Mouse (Mus musculus) kidney, postnatal 0 days (tissue): ENCODE measurements around the gene Abca14. TPM values are rescaled to one million over a fixed set of nuclear protein-coding genes. Genes with fewer than 3 reads are reported as not detected.
A peak's percentile ranks its signal among the peaks of the same experiment; 100 is the strongest.

Experiments
- ATAC-seq: fragments of 200-750 bp; cut with Nextera tagmentation; replicated peaks from 2 replicates; pipeline ENCODE4 v1.8.0; 2017; ENCODE audit warnings: low read depth, moderate number of reproducible peaks, moderate TSS enrichment, moderate library complexity; ENCODE audit not compliant: low FRiP score
- DNase-seq: peaks from one replicate; pipeline ENCODE4 v3.0.0-alpha.2; 2016; ENCODE audit warnings: low spot score
- H3K27ac ChIP-seq: fragments of 300-500 bp; sonication (generic); 2 replicates; pipeline ENCODE4 v1.5.1; 2014; ENCODE audit warnings: mild to moderate bottlenecking
- H3K27me3 ChIP-seq: fragments of 300-500 bp; sonication (generic); 2 replicates; pipeline ENCODE4 v1.6.1; 2014; ENCODE audit warnings: low read length, mixed read lengths; ENCODE audit not compliant: insufficient read depth
- H3K36me3 ChIP-seq: fragments of 300-500 bp; sonication (generic); 2 replicates; pipeline ENCODE4 v1.6.1; 2014; ENCODE audit warnings: low read length, mixed read lengths; ENCODE audit not compliant: insufficient read depth
- H3K4me1 ChIP-seq: fragments of 300-500 bp; sonication (generic); replicated peaks from 2 replicates; pipeline ENCODE4 v1.6.1; 2014; ENCODE audit warnings: antibody characterized with exemption, low read length, mixed read lengths; ENCODE audit not compliant: insufficient read depth
- H3K4me2 ChIP-seq: fragments of 300-500 bp; sonication (generic); 2 replicates; pipeline ENCODE4 v1.6.1; 2014; ENCODE audit warnings: mild to moderate bottlenecking, low read length, moderate library complexity, mixed read lengths
- H3K4me3 ChIP-seq: fragments of 300-500 bp; sonication (generic); replicated peaks from 2 replicates; pipeline ENCODE4 v1.5.1; 2014; ENCODE audit warnings: low read depth, low read length
- H3K9ac ChIP-seq: fragments of 300-500 bp; sonication (generic); 2 replicates; pipeline ENCODE4 v1.6.1; 2014; ENCODE audit warnings: low read depth, low read length
- H3K9me3 ChIP-seq: fragments of 300-500 bp; sonication (generic); replicated peaks from 2 replicates; pipeline ENCODE4 v1.6.1; 2016; ENCODE audit warnings: low read length, inconsistent platforms, mixed read lengths
- CTCF ChIP-seq: IDR thresholded peaks from 2 replicates; pipeline ENCODE4 v1.5.1; 2016; ENCODE audit warnings: antibody characterized with exemption, low read depth, mild to moderate bottlenecking, moderate library complexity
- WGBS: fragments of 180-500 bp; shearing (Covaris S2); extraction: QIAGEN DNeasy Blood & Tissue Kit; methylation state at CpG from one replicate; pipeline ENCODE4 v1.1.7; 2014; 5-methylcytosine and 5-hydroxymethylcytosine counted together
- polyA plus RNA-seq: library from polyadenylated mRNA; unstranded; fragments of >200 nt; fragmentation: Nextera tagmentation; extraction: Ambion mirVana; gene quantifications from 2 replicates; pipeline ENCODE4 v1.2.1, GENCODE M21; 2015

Gene Abca14
- polyA plus RNA-seq, 1 experiment from 2014 or later, result 0.17 TPM

DNA sequence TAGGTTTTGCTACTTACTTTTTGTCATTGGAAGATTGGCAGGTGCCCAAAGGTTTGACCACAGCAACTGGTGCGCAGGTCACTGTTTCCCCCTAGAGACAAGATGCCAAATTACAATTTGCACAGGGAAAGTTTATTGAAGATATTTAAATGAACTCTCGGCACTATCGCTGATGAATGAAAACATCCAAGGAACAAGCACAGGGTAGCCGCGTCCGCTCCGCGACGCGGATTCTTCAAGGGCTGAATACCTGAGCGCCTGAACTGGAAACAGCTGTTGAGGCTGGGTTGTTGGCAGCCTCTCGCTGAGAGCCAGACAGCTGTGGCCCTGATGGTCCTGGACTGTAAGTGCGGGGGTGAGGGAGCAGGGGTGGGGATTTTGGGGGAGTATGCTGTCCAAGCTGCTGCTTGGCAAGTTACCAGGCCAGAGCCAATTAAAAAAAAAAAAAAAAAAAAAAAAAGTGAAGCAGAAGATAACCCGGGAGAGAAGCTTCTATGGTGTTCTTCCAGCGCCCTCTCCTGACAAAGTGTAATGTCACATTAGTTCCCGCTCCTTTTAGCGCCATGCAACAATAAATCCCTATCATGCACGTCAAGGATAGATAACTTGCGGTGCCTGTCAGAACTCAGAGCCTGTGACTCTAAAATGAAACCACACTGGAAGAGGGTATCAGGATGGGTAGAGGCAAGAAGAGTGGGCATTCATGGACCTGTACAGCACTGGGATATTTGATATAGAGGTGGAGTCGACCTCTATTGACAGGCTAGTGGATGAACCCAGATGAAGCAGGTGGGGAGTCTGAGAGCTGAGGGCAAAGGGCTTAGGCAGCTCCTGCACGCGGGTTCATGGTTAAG is 123.7 kb downstream of the Abca14 start:
- DNase-seq (peak; percentile 68), ATAC-seq (peak; percentile 37)
- Histone ChIP-seq H3K27ac (no peak overlapping the region), H3K4me1 (0 out of 2 replicates have a peak, but pooled peaks cover 6% of the 10 kb centered on the region), H3K9ac (no peak overlapping the region), H3K4me3 (no peak overlapping the region; the same call in 1 of the 2 replicates), H3K27me3 (no peaks in the 10 kb centered on the region; the same call in 1 of the 2 replicates), H3K9me3 (no peaks in the 10 kb centered on the region), H3K4me2 (peak overlapping the region; percentile 53), H3K36me3 (no peaks in the 10 kb centered on the region)
- peak; percentile 50; the same call in 1 of the 2 replicates for TF ChIP-seq CTCF
- 15% methylated on average over 22 of the region's 22 CpGs for WGBS

DNA sequence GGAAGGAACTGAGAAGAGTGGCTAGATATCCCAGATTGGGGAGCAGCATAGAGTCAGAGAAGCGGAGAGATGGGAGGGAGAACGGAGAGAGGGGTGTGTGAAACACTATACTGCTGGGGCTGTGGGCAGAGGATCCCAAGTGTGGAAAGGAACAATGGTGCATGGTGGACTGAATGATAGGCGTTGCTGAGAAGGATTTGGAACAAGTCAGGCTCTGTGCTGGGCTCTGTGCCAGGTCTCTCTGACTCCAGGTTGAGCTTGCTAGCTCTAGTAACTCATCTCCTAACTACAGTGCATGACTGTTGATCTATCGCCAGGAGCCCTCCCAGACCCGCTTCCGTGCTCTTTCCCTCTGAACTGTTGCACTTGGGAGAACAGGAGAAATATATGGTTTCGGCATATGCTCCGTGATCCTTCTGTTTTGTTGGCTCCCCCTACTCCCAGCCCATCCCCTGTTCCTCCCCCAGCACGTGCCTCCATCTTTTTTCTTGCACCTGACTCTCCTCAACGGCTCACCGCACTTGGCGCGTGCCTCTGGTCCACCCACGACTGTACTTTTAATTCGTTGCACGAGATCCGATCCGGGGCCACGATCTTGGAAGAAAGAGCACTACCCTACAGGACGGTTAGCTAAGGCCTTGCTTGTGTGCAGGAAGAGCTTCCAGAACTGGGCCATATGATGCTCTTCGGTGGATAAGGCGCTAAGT is 124.5 kb downstream of the Abca14 start, which contains the start of gene Abca15:
Gene Abca15 (plus strand): TSS at position 584 of the 707 bp plus-strand sequence.
- WGBS, result 37% methylated on average over 22 of the region's 22 CpGs
- Histone ChIP-seq H3K4me2 (peak within 1 kb of the TSS; percentile 53), H3K9ac (no peak within 1 kb of the TSS), H3K27me3 (no peaks in the 10 kb centered on the region; the same call in 1 of the 2 replicates), H3K27ac (no peak within 1 kb of the TSS), H3K4me1 (0 out of 2 replicates have a peak, but pooled peaks cover 6% of the 10 kb centered on the region), H3K36me3 (no peaks in the 10 kb centered on the region), H3K4me3 (no peak within 1 kb of the TSS; the same call in 1 of the 2 replicates), H3K9me3 (no peaks in the 10 kb centered on the region)
- no peak for TF ChIP-seq CTCF
- peak; percentile 60 for DNase-seq
- ATAC-seq, result peak; percentile 67

DNA sequence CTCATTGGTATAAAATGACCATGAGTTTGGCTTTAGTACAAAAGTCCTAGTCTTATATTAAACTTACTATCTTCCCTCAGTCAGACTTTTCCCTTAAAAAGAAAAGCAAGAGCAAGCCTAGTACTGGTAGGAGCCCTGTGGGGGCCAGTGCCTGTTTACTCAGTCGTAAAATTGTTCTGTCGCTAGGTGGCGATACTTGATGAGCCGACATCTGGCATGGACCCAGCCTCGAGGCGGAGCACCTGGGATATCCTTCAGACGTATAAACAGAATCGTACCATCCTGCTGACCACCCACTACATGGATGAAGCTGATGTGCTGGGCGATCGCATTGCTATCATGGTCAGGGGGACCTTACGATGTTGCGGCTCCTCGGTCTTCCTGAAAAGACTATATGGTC is 157.4 kb downstream of the Abca14 start:
- Histone ChIP-seq H3K4me1 (no peaks in the 10 kb centered on the region), H3K36me3 (no peaks in the 10 kb centered on the region), H3K27me3 (no peaks in the 10 kb centered on the region), H3K4me3 (no peak overlapping the region), H3K27ac (no peak overlapping the region), H3K4me2 (no peak overlapping the region), H3K9me3 (no peaks in the 10 kb centered on the region), H3K9ac (no peak overlapping the region)
- peak; percentile 54 for TF ChIP-seq CTCF
- peak; percentile 12 for DNase-seq
- no peak for ATAC-seq
- 42% methylated on average over 13 of the region's 13 CpGs for WGBS

Other genes with a start within 250 kb of the Abca14 start
- 0.01 TPM in 2 replicates for gene Dnah3, start 108.7 kb upstream of the Abca14 start, polyA plus RNA-seq
- 43.3 and 43.4 TPM in 2 replicates for gene Tmem159, start 101.6 kb upstream of the Abca14 start, polyA plus RNA-seq
- gene Zp2, start 58.7 kb upstream of the Abca14 start, polyA plus RNA-seq, result 0.06 TPM in 1 of 2 replicates, not detected in the other
- gene Anks4b, start 30.1 kb upstream of the Abca14 start, polyA plus RNA-seq, result 2.5 and 2.9 TPM in 2 replicates
- 41.6 and 43.3 TPM in 2 replicates for gene Crym, start 1.9 kb upstream of the Abca14 start, polyA plus RNA-seq
- gene Abca15, start 124.7 kb downstream of the Abca14 start, polyA plus RNA-seq, result not detected in 2 replicates
- gene Abca16, start 205.7 kb downstream of the Abca14 start, polyA plus RNA-seq, result not detected in 2 replicates